Mouse (Mus musculus): ENCODE measurements around the gene Mdn1.

Mdn1 gene

DNA sequence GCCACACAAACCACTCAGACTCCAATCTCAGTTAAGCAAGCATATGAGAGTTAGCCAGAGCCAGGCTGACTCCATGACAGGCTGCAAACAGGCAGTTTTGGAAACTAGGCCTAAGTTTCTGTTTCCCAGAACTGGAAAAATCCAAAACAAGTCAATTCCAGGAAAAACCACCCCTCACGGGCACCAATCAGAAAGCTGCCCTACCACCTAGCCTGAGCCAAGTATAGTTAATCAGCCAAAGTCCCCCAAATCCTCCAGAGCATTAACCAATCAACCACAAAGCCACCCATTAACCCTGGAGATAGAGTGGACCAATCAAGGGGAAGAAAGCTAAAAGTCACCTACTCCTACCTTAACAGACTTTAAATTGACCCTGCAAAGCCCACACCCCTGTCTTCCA is 130.2 kb downstream of the Mdn1 start:
- DNase-seq (ENCODE audit: low spot score), result no peak

DNA sequence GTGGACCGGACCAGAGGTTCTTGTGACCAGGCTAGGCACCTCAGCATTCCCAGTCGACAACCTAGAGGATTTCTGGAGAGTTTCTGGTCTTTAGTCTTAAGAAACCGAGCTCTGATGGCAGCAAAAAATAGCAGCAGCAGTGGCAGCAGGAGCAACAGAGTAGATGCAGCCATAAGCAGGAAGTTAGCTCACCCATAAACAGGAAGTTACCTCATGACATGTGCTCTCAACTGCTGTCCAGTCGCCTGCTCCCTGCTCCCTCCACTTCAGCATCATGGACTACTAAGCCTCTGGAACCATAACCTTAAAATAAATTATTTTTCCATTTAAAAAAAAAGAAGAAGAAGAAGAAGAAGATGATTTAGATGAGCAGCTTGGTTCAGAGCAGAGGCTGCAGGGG is 132.1 kb downstream of the Mdn1 start:
- DNase-seq (ENCODE audit: low spot score), result no peak

DNA sequence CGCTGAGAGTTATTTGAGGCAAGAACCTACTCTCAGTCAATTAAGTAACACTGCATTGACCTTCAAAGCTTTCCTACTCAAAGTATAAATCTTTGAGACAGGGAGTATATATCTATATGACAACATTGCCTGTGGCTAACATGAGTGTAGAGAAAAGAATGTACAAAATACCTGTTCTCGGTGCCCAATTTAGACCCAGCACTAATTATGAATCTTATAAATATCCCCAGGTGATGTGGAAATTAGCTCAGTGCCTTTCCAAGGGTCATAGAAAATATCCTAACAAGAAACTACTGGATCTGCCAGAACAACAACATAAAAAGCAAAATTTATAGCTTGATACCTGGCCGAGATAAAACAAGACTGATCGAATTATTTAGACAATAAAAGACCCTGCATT is 142.1 kb downstream of the Mdn1 start:
- DNase-seq (ENCODE audit: low spot score), result no peak

DNA sequence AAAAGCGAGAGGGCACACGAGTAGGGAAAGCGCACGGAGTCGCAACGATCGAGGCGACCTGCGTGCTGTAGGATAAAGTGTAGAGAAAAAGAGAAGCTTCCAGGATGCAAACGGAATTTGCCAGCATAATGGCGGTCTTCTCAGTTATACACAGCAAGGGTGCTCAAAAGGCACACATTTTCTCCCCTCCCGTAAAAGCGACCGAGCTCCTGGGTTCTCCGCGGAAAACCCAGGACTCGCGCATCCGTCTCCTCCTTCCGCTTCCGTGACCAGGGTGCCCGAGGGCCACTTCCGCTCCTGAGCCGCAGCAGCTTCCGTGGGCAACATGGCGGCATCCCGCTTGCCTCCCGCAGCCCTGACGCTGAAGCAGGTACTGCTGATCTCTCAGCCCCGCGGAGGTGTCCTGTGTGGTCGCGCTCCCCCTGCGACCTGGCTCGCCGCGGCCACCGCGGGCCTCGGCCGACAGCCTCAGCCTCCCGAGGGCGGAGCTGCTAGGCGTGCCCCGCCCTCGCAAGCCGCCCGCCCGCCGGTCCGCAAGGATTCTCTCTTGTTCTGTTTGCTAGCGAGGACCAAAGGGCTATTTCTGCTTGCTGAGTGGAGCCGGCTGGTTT is 143.2 kb downstream of the Mdn1 start, which contains the start of gene Lyrm2:
Lyrm2 (plus strand) TSS at position 288 of the 611 bp plus-strand sequence.
- DNase-seq (ENCODE audit: low spot score), result peak; percentile 69

DNA sequence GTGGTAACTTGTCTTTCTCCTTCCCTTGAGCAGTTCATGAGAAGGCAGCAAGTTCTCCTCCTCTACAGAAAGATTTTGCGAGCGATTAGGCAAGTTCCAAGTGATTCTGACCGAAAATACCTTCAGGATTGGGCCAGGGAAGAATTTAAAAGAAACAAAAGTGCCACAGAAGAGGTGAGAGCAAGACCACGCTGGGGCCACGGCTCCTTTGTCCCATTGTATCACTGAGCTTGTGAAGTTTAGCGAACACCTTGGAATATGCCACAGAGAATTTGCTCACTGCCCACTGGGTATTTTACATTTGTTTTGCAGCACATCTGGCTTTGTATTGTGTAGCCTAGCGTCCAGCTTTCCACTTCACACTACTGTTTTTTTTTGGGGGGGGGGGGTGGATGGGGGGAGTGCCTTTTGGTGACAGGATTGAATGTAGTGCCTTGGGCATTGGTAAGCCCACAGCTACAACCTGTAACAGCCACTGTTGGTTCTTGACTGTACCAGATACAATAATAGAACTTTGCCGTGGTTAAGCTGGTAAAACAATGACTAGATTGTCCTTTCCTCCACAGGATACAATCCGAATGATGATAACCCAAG is 143.8 kb downstream of the Mdn1 start:
- no peak for DNase-seq (ENCODE audit: low spot score)

DNA sequence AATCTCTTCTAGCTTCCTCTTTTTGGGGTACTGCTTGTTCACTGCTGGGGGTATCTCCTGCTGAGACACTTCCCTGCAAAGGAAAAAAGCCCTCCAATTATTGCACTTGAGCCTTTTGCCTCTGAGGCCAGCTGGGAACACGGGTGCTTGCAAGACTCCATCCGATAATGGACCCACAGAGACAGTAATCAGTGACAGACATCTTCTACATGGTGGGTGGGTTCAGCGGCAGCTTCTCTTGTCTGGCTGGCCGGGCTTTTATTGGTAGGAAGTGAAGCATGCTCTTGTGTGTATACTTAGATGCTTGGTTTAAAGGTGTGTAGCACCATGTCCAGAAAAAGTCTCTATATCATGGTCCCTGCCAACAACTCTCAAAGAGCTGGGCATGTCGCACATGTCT is 160.6 kb downstream of the Mdn1 start:
- DNase-seq (ENCODE audit: low spot score), result no peak

DNA sequence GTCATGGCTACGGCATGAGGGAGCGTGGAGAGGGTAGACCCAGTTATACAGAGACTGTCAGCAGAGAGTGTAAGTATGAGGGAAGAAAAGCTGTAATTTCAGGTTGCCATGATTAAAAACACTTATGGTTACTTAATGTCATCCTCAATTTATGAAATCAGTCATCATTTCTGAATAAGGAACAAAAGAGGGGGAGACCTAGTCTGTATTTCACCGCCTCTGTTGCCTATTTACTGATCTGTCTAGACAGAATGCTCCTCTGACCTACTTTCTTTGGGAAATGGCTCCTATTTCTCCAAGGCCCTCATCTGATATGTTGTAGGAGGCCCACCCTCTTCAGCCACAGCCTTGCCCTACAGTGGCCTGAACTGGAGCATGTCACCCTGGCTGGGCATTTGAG is 163.8 kb downstream of the Mdn1 start:
- DNase-seq (ENCODE audit: low spot score), result no peak

DNA sequence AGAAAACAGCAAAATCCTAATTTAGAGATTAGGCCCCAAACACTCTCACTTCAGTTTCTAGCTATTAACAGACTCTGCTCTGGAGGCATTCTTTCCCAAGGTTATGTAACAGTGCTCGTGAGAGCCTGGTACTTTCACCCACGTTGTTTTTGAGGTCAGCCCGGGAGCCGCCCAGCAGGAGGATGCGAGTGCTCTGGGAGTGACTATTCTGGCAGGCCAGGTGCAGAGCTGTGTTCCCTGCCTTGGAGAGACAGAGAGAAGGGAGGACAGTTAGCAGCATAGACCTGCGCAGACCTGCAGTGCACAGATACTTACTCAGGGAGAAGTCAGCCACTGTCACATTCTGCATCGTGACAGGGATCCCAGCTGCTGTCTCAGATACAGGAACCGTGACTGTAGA is 167.3 kb downstream of the Mdn1 start:
- DNase-seq (ENCODE audit: low spot score), result no peak

All from ovary, postnatal 10 days (tissue).